30 mouse cellular contexts compared by ENCODE assay signal in the genomic region with DNA sequence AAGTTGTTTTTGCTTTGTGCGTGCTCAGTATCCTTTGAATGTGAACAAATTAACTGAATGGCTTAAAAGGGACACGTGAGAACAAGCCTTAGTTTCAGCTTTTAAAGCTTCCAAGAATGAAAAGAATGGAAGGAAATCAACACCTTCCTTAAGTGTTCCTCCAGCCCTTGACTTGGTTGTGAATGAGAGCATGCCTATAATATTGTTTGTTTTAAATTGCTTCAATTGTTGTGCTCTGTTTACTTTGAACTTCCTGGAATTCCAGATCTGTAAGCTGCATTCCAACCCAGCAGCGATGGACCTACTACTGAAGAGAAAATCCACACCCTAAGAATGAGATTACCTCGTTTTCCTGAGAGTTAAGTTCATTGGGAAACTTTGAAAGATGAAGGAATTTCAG.
DNase-seq lines count a peak whose midpoint lies in the region; ATAC-seq and TF ChIP-seq lines count a peak whose summit lies in the region.
"Had no signal": no experiment of that assay in that cellular context is flagged by ENCODE, and none has a peak within 500 bp of the region (broad histone marks: within the 10 kb centered on the region; RNA-seq: fewer than 3 reads in every experiment).

No protein-coding gene starts in this region.

- H3K4me2 ChIP-seq in heart, embryonic 13.5 days, result peak overlapping the region; percentile 13; the same call in 1 of the 2 replicates
- peak overlapping the region; percentile 23; the same call in 1 of the 2 replicates for H3K4me2 ChIP-seq in lung, postnatal 0 days (replicated peaks; ENCODE audit: low read depth, low read length)
- H3K4me2 ChIP-seq: embryonic facial prominence, embryonic 15.5 days; forebrain, embryonic 13.5 days; heart, embryonic 15.5 days; intestine, embryonic 15.5 days; limb, embryonic 15.5 days; liver, embryonic 13.5 days; midbrain, embryonic 12.5 days; neural tube, embryonic 13.5 days had no signal

- intact Hi-C loops in heart, postnatal 14 days (cut with DNase I), result no loop called here

- ATAC-seq in heart, embryonic 13.5 days (ENCODE audit: extremely low read depth, insufficient number of reproducible peaks, low FRiP score, low TSS enrichment), result no peak
- ATAC-seq in lung, postnatal 0 days, result peak; percentile 65
- ATAC-seq: CD4-positive, CD25-positive, alpha-beta regulatory T cell, adult 4 months; forebrain, embryonic 13.5 days; hindbrain, embryonic 16.5 days; intestine, embryonic 15.5 days had no signal

- TF ChIP-seq CTCF in layer of hippocampus, adult 2 months (conservative IDR thresholded peaks at IDR 0.05), result no peak
- TF ChIP-seq CTCF in lung, postnatal 0 days (IDR thresholded peaks at IDR 0.05), result no peak

- H3K27me3 ChIP-seq in heart, embryonic 13.5 days (replicated peaks), result no peaks in the 10 kb centered on the region
- H3K27me3 ChIP-seq in lung, postnatal 0 days (replicated peaks; ENCODE audit: insufficient read depth, low read length), result no peaks in the 10 kb centered on the region
- H3K27me3 ChIP-seq: embryonic facial prominence, embryonic 15.5 days; heart, embryonic 15.5 days; intestine, embryonic 15.5 days; limb, embryonic 15.5 days; liver, embryonic 13.5 days; megakaryocyte, embryonic 14.5 days; midbrain, embryonic 12.5 days; neural tube, embryonic 13.5 days had no signal

- H3K36me3 ChIP-seq in heart, embryonic 13.5 days, result no peaks in the 10 kb centered on the region
- no peaks in the 10 kb centered on the region for H3K36me3 ChIP-seq in lung, postnatal 0 days (ENCODE audit: insufficient read depth, low read length)
- H3K36me3 ChIP-seq: embryonic facial prominence, embryonic 15.5 days; heart, embryonic 15.5 days; intestine, embryonic 15.5 days; limb, embryonic 10.5 days; limb, embryonic 15.5 days; liver, embryonic 13.5 days; midbrain, embryonic 12.5 days; neural tube, embryonic 13.5 days had no signal

- WGBS in heart, embryonic 13.5 days, result 40% methylated on average over 4 of the region's 4 CpGs
- WGBS in lung, postnatal 0 days, result 15% methylated on average over 4 of the region's 4 CpGs

- DNase-seq in heart, postnatal 14 days, result no peak
- no peak for DNase-seq in layer of hippocampus, adult 2 months (ENCODE audit: low spot score in 2 of 2)
- DNase-seq in layer of hippocampus, postnatal 25 days (ENCODE audit: extremely low spot score in 1 of 2, low spot score in 1 of 2), result no peak
- DNase-seq in lung, postnatal 0 days (ENCODE audit: low spot score), result peak; percentile 39
- DNase-seq in lung, postnatal 36 days, result peak; percentile 16
- no peak for DNase-seq in left cerebral cortex, adult 18-20 months (ENCODE audit: low spot score in 2 of 2)
- DNase-seq: adrenal gland, postnatal 25 days; cerebellum, adult 18-20 months; gastrocnemius, postnatal 36 days; heart, adult 2 months; kidney, adult 2 months; kidney, postnatal 36 days; layer of hippocampus, postnatal 36 days; liver, embryonic 13.5 days; right cerebral cortex, postnatal 4 days; thymus, adult 2 months; thymus, postnatal 36 days had no signal

- no peak overlapping the region for H3K4me3 ChIP-seq in heart, embryonic 13.5 days
- peak overlapping the region; percentile 17; the same call in 1 of the 2 replicates for H3K4me3 ChIP-seq in layer of hippocampus, adult 2 months
- H3K4me3 ChIP-seq in lung, postnatal 0 days (ENCODE audit: low read depth, low read length), result no peak overlapping the region
- H3K4me3 ChIP-seq: embryonic facial prominence, embryonic 15.5 days; forebrain, embryonic 13.5 days; heart, adult 2 months; heart, embryonic 15.5 days; intestine, embryonic 15.5 days; limb, embryonic 10.5 days; limb, embryonic 15.5 days; liver, embryonic 13.5 days; megakaryocyte, embryonic 14.5 days; midbrain, embryonic 12.5 days; neural tube, embryonic 13.5 days had no signal

- no peak overlapping the region for H3K9ac ChIP-seq in heart, embryonic 13.5 days
- no peak overlapping the region for H3K9ac ChIP-seq in lung, postnatal 0 days (replicated peaks; ENCODE audit: low read depth)
- H3K9ac ChIP-seq: embryonic facial prominence, embryonic 15.5 days; forebrain, embryonic 13.5 days; heart, embryonic 15.5 days; intestine, embryonic 15.5 days; limb, embryonic 15.5 days; liver, embryonic 13.5 days; midbrain, embryonic 12.5 days; neural tube, embryonic 13.5 days had no signal

- TF ChIP-seq EP300 in lung, postnatal 0 days (IDR thresholded peaks at IDR 0.05), result peak; percentile 92

- H3K27ac ChIP-seq in heart, embryonic 13.5 days (replicated peaks), result no peak overlapping the region
- no peak overlapping the region for H3K27ac ChIP-seq in layer of hippocampus, adult 2 months
- H3K27ac ChIP-seq in lung, postnatal 0 days (ENCODE audit: low read length), result no peak overlapping the region
- H3K27ac ChIP-seq: embryonic facial prominence, embryonic 15.5 days; forebrain, embryonic 13.5 days; heart, adult 2 months; heart, embryonic 15.5 days; intestine, embryonic 15.5 days; limb, embryonic 10.5 days; limb, embryonic 15.5 days; liver, embryonic 13.5 days; midbrain, embryonic 12.5 days; neural tube, embryonic 13.5 days; stomach, postnatal 0 days had no signal

- H3K4me1 ChIP-seq in heart, embryonic 13.5 days, result no peaks in the 10 kb centered on the region
- no peaks in the 10 kb centered on the region for H3K4me1 ChIP-seq in lung, postnatal 0 days (ENCODE audit: insufficient read depth, low read depth, low read length)
- H3K4me1 ChIP-seq: embryonic facial prominence, embryonic 15.5 days; heart, embryonic 15.5 days; intestine, embryonic 15.5 days; limb, embryonic 10.5 days; limb, embryonic 15.5 days; liver, embryonic 13.5 days; megakaryocyte, embryonic 14.5 days; neural tube, embryonic 13.5 days had no signal

- no peaks in the 10 kb centered on the region for H3K9me3 ChIP-seq in heart, embryonic 13.5 days
- no peaks in the 10 kb centered on the region for H3K9me3 ChIP-seq in lung, postnatal 0 days (ENCODE audit: low read length)
- H3K9me3 ChIP-seq: embryonic facial prominence, embryonic 15.5 days; forebrain, embryonic 13.5 days; heart, embryonic 15.5 days; intestine, embryonic 15.5 days; limb, embryonic 10.5 days; limb, embryonic 15.5 days; liver, embryonic 13.5 days; megakaryocyte, embryonic 14.5 days; midbrain, embryonic 12.5 days; neural tube, embryonic 13.5 days had no signal

Comparison
In these comparisons a context has a peak if more than half of its experiments do, and no peak if none do; other contexts are left out.
1. DNase-seq: peak in lung, postnatal 0 days (single experiment) and lung, postnatal 36 days (single experiment); none in heart, postnatal 14 days (0 of 2), layer of hippocampus, adult 2 months (0 of 2), layer of hippocampus, postnatal 25 days (0 of 2) and left cerebral cortex, adult 18-20 months (0 of 2).